Mouse (Mus musculus): ENCODE data around the gene Adam19. TPM values are rescaled to one million over a fixed set of nuclear protein-coding genes. Genes with fewer than 3 reads are reported as not detected.

The Adam19 gene
- polyA plus RNA-seq, 1 experiment from 2014 or later, result 4.0 TPM

DNA sequence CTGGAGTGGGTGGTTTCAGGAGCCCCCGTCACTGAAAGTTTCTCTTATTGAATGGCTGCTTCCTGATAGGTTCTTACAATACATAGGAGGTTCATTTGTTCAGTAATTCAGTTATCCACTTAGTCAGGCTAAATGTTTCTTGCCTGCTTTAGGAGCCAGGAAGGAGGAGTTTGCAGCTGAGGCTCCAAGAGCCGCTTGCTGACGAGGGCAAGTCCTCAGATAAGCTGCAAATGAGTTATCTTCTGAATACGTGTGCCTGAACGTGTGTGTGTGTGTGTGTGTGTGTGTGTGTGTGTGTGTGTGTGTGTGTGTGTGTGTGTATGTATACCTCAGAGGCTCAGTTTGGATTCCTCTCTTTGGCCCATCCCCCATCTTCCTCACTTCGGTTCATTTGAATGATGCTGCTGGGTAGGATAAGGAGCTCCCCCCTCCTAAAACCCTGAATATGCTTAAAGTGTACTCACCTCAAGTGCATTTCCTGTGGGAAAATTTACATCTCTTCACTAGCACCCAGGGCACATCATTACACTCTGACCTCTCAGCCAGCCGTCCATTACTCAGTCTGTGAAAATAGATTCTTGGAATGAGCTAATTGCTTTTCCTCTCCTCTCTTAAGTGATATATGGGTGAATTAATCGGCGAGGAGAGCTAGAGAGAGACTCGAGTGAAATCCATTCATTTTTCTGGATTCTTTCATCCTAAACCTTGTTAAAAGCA, 35.3 kb downstream of the Adam19 start:
- ATAC-seq, result no peak
- 51% methylated on average over 10 of the region's 10 CpGs for WGBS

DNA sequence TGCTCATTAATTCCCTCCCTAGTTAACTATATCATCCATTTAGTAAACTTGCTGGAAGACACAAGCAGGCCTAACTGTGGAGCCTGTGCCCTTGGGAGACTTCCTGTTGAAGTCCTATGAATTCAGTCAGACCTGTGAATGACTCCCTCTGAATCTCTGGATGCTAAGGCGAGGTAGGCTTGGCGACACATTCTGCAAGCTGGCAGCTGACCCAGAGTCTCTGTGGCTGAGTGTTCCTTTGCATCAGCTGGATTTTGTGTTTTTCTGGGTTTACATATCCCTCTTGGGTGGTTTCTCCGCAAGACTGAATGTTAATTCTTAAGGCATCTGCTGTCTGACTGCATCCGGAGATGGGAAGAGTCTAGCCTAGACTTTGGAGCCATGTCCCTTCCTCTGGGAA, 36.3 kb downstream of the Adam19 start:
- no peaks in the 10 kb centered on the region; the same call in none of the 2 replicates for H3K4me1 ChIP-seq (replicated peaks; ENCODE audit: control insufficient read depth, insufficient read depth, low read length)
- H3K4me2 ChIP-seq (replicated peaks; ENCODE audit: low read depth), result no peak overlapping the region
- no peaks in the 10 kb centered on the region for H3K9me3 ChIP-seq (ENCODE audit: control insufficient read depth)
- H3K36me3 ChIP-seq (ENCODE audit: control insufficient read depth, insufficient read depth), result no peaks in the 10 kb centered on the region
- H3K27ac ChIP-seq (ENCODE audit: low read depth, low read length), result no peak overlapping the region
- ATAC-seq, result no peak
- no peaks in the 10 kb centered on the region for H3K27me3 ChIP-seq (replicated peaks; ENCODE audit: control insufficient read depth, insufficient read depth, low read length)
- no peak overlapping the region for H3K4me3 ChIP-seq (ENCODE audit: low read depth, low read length)
- H3K9ac ChIP-seq (ENCODE audit: low read depth, low read length), result no peak overlapping the region
- no peak for TF ChIP-seq CTCF (IDR thresholded peaks at IDR 0.05; ENCODE audit: low read depth)
- WGBS, result 68% methylated on average over 4 of the region's 4 CpGs

More for the DNA sequence above, 35.3 kb downstream of the Adam19 start:
- no peak overlapping the region for H3K9ac ChIP-seq (ENCODE audit: low read depth, low read length)
- H3K36me3 ChIP-seq (ENCODE audit: control insufficient read depth, insufficient read depth), result no peaks in the 10 kb centered on the region
- no peaks in the 10 kb centered on the region for H3K9me3 ChIP-seq (ENCODE audit: control insufficient read depth)
- no peaks in the 10 kb centered on the region; the same call in none of the 2 replicates for H3K4me1 ChIP-seq (replicated peaks; ENCODE audit: control insufficient read depth, insufficient read depth, low read length)
- no peak overlapping the region for H3K4me3 ChIP-seq (ENCODE audit: low read depth, low read length)
- no peak for TF ChIP-seq CTCF (IDR thresholded peaks at IDR 0.05; ENCODE audit: low read depth)
- no peak overlapping the region for H3K27ac ChIP-seq (ENCODE audit: low read depth, low read length)
- no peaks in the 10 kb centered on the region for H3K27me3 ChIP-seq (replicated peaks; ENCODE audit: control insufficient read depth, insufficient read depth, low read length)
- no peak overlapping the region for H3K4me2 ChIP-seq (replicated peaks; ENCODE audit: low read depth)

- 70% methylated on average over 9 of the region's 9 CpGs for WGBS
- Histone ChIP-seq H3K36me3 (ENCODE audit: control insufficient read depth, insufficient read depth) (0 out of 2 replicates have a peak, but pooled peaks cover 4% of the 10 kb centered on the region), H3K4me3 (ENCODE audit: low read depth, low read length) (no peak overlapping the region), H3K27ac (ENCODE audit: low read depth, low read length) (no peak overlapping the region; the same call in 1 of the 2 replicates), H3K4me2 (replicated peaks; ENCODE audit: low read depth) (no peak overlapping the region), H3K4me1 (replicated peaks; ENCODE audit: control insufficient read depth, insufficient read depth, low read length) (no peaks in the 10 kb centered on the region), H3K9ac (ENCODE audit: low read depth, low read length) (no peak overlapping the region), H3K9me3 (ENCODE audit: control insufficient read depth) (no peaks in the 10 kb centered on the region), H3K27me3 (replicated peaks; ENCODE audit: control insufficient read depth, insufficient read depth, low read length) (no peaks in the 10 kb centered on the region)
- no peak for ATAC-seq
- TF ChIP-seq CTCF (IDR thresholded peaks at IDR 0.05; ENCODE audit: low read depth), result no peak
Observed at GRCm38 (mm10) chr11:46095477-46096264, 39.9 kb downstream of the Adam19 start.

GRCm38 (mm10) chr11:46096265-46096649, 40.5 kb downstream of the Adam19 start:
- H3K27ac ChIP-seq (ENCODE audit: low read depth, low read length), result no peak overlapping the region
- H3K4me2 ChIP-seq (replicated peaks; ENCODE audit: low read depth), result no peak overlapping the region
- H3K27me3 ChIP-seq (replicated peaks; ENCODE audit: control insufficient read depth, insufficient read depth, low read length), result no peaks in the 10 kb centered on the region
- H3K36me3 ChIP-seq (ENCODE audit: control insufficient read depth, insufficient read depth), result 0 out of 2 replicates have a peak, but pooled peaks cover 4% of the 10 kb centered on the region
- TF ChIP-seq CTCF (IDR thresholded peaks at IDR 0.05; ENCODE audit: low read depth), result no peak
- H3K9ac ChIP-seq (ENCODE audit: low read depth, low read length), result no peak overlapping the region
- H3K9me3 ChIP-seq (ENCODE audit: control insufficient read depth), result no peaks in the 10 kb centered on the region
- H3K4me1 ChIP-seq (replicated peaks; ENCODE audit: control insufficient read depth, insufficient read depth, low read length), result no peaks in the 10 kb centered on the region
- 90% methylated on average over 6 of the region's 6 CpGs for WGBS
- no peak for ATAC-seq
- H3K4me3 ChIP-seq (ENCODE audit: low read depth, low read length), result no peak overlapping the region

DNA sequence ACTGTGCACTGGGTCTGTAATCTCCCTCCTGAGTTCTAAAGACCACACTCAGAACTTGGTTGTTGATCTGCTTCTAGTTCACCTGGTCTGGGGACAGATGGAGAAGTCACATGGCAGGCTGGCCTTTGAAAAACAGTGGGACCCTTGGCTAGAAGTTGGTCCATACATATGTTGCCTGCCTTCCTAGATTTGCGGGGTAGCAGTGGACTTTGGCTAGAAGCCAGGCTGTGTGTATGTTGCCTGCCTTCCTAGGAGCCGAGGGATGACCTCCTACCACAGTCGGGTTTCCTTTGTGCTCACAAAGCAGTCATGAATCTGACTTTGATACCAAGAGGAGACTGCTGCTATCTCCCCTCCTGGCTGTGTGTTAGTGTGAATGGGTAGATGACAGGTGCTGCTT, 41.3 kb downstream of the Adam19 start:
- TF ChIP-seq CTCF (IDR thresholded peaks at IDR 0.05; ENCODE audit: low read depth), result no peak

DNA sequence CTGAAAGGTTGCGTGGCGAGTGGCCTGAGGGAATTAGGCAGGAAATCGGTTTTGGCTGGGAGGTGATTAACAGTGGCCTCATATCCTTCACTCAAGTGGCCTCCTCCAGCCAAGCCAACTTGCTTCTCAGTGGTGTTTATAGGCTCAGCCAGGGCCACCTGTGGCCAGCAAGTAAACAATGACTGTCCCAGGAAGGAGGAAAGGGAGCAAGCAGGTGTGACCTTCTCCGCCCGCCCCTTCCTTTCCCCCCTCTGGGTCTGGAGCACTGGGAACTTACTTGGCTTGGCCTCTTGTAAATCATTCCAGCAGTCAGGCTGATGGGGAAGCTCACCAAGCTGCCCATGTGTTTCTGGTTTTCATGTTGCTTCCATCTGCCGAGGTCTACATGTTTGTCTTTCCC, 46.3 kb downstream of the Adam19 start:
- Histone ChIP-seq H3K4me3 (ENCODE audit: low read depth, low read length) (no peak overlapping the region), H3K9me3 (ENCODE audit: control insufficient read depth) (no peaks in the 10 kb centered on the region), H3K36me3 (ENCODE audit: control insufficient read depth, insufficient read depth) (0 out of 2 replicates have a peak, but pooled peaks cover 9% of the 10 kb centered on the region), H3K4me1 (replicated peaks; ENCODE audit: control insufficient read depth, insufficient read depth, low read length) (no peaks in the 10 kb centered on the region), H3K9ac (ENCODE audit: low read depth, low read length) (no peak overlapping the region), H3K27me3 (replicated peaks; ENCODE audit: control insufficient read depth, insufficient read depth, low read length) (no peaks in the 10 kb centered on the region), H3K4me2 (replicated peaks; ENCODE audit: low read depth) (no peak overlapping the region), H3K27ac (ENCODE audit: low read depth, low read length) (no peak overlapping the region)
- no peak for ATAC-seq
- no peak for TF ChIP-seq CTCF (IDR thresholded peaks at IDR 0.05; ENCODE audit: low read depth)
- 61% methylated on average over 6 of the region's 6 CpGs for WGBS

More for the DNA sequence above, 41.3 kb downstream of the Adam19 start:
- Histone ChIP-seq H3K4me2 (replicated peaks; ENCODE audit: low read depth) (no peak overlapping the region), H3K27ac (ENCODE audit: low read depth, low read length) (no peak overlapping the region), H3K27me3 (replicated peaks; ENCODE audit: control insufficient read depth, insufficient read depth, low read length) (no peaks in the 10 kb centered on the region), H3K9ac (ENCODE audit: low read depth, low read length) (no peak overlapping the region), H3K4me1 (replicated peaks; ENCODE audit: control insufficient read depth, insufficient read depth, low read length) (no peaks in the 10 kb centered on the region), H3K36me3 (ENCODE audit: control insufficient read depth, insufficient read depth) (0 out of 2 replicates have a peak, but pooled peaks cover 5% of the 10 kb centered on the region), H3K4me3 (ENCODE audit: low read depth, low read length) (no peak overlapping the region), H3K9me3 (ENCODE audit: control insufficient read depth) (no peaks in the 10 kb centered on the region)
- no peak for ATAC-seq
- WGBS, result 78% methylated on average over 3 of the region's 3 CpGs
